Mouse (Mus musculus) erythroblast, adult 5-6 weeks (primary cell): ENCODE measurements around the gene Nbas. TPM values are rescaled to one million over a fixed set of nuclear protein-coding genes. Genes with fewer than 3 reads are reported as not detected.

Source experiments
- ATAC-seq: replicated peaks from 2 replicates; pipeline ENCODE4 v1.8.0; 2016; ENCODE audit warnings: moderate number of reproducible peaks, mild to moderate bottlenecking, moderate TSS enrichment, inconsistent platforms; ENCODE audit not compliant: poor library complexity, low FRiP score, severe bottlenecking
- total RNA-seq, 2 experiments: library from RNA; stranded (forward) in 1 of 2; stranded (reverse) in 1 of 2; fragments of 150-400 nt in 1 of 2; fragments of 200-764, 138-1000 nt in 1 of 2; gene quantifications; 2 replicates each; pipeline versions ENCODE4 v1.2.3 to v1.2.4; 2015 to 2017; ENCODE audit warnings: low replicate concordance in 2 of 2

Gene Nbas
- total RNA-seq, 2 experiments from 2014 or later: 1.3 to 4.2 TPM

GRCm38 (mm10) chr12:13381580-13381979 is 112.6 kb downstream of the Nbas start:
- ATAC-seq: no peak

- ATAC-seq: no peak
Measured at GRCm38 (mm10) chr12:13382046-13382445, 113.1 kb downstream of the Nbas start.

- no peak for ATAC-seq
Measured at GRCm38 (mm10) chr12:13389644-13390043, 120.7 kb downstream of the Nbas start.

DNA sequence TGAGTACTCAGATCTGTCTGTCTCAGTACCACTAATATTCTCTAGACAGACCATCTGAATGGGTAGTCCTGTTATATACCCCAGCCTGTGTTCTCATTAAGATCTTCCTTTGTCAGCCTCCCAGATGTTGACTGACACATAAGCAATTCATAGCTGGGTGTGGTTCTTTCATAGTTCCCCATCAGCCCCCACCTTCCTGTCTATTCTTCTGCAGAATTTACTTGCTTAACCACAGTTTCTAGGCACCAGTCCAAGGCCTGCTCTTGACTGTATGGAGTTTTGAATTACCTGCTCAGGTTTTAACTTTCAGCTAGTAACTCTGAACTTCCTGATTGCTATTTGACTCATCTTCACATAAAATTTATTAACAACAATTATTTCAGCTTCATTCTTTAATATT is 141.3 kb downstream of the Nbas start:
- no peak for ATAC-seq

DNA sequence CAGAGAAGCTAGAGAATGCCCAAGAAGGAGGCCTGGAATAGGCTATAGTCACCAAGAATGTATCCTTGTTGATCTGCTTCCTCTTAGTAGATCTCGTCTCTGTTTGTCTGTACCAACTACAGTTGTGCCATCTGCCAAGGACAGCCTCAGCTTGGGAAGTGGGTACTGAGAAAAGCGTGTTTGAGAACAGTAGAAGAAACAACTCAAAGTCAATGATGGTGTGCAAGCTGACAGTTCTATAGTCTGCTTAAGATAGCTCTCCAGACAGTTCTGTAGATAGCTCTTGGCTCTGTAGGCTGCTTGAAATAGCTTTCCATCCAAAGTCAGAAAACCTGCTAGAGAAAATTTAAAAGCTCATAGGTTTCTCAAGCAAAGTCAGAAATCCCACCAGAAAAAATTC is 149.7 kb downstream of the Nbas start:
- no peak for ATAC-seq

- no peak for ATAC-seq
Measured at GRCm38 (mm10) chr12:13430219-13430618, 161.3 kb downstream of the Nbas start.

GRCm38 (mm10) chr12:13444653-13445431 is 175.9 kb downstream of the Nbas start:
- no peak for ATAC-seq

- no peak for ATAC-seq
Measured at GRCm38 (mm10) chr12:13445486-13446065, 176.6 kb downstream of the Nbas start.

- ATAC-seq: no peak
Measured at GRCm38 (mm10) chr12:13448916-13449315, 180.0 kb downstream of the Nbas start.

DNA sequence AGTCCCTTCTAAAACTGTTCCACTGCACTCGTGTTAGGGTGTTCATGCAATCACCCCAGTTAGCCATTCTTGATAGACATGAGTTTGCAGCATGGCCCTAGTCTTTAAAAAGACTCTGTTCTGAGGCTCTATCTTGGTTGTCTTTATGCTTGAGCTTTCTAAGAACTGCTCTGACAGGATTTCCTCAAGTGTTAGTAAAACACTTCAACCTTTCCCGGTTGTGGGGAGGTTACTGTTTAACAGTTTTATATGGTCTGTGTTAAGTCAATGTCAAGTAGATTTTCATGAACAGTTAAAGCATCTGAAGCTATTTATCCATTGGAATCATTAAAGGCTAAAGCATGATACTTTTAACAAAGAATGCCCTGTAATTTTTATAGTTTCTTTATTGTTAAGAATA is 183.1 kb downstream of the Nbas start:
- no peak for ATAC-seq

- ATAC-seq: no peak
Measured at GRCm38 (mm10) chr12:13460223-13460853, 191.4 kb downstream of the Nbas start.

- ATAC-seq: no peak
Measured at GRCm38 (mm10) chr12:13461558-13462153, 192.7 kb downstream of the Nbas start.

DNA sequence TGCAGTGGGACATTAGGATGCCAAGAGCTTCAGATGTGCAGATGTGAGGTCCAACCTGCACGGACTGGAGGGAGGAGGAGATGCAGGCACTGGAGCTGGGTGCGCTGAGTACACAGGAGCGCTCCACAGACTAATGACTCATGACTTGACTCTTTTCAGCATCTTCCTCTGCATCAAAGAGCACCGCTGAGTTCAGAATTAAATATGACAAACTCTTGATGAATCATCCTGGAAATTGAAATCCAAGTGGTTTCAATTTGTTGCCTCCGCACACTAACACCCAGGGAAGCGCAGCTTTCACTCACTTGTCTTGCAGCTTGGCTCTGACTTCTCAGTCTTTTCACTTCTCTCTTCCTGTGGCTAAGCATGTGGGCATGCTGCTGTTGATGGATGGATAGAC is 193.5 kb downstream of the Nbas start:
- no peak for ATAC-seq

DNA sequence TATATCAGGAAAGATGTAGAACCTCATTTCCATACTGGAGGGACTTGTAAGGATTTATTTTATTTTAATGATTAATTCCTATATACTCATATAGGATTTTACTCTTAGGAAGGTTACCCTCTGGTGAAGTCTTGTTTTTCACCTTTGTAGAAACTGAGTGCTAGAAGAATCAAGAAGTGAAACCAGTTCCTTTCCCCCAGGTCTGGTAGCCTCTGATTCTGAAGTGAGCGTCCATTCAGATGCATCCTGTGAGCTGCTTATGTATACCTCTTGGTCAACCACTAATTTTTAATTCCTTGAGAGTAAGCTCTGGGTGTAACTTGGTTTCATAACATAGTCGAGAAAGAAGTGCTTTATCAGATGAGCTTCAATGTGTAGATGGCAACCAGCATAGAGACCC is 196.6 kb downstream of the Nbas start:
- ATAC-seq: no peak

DNA sequence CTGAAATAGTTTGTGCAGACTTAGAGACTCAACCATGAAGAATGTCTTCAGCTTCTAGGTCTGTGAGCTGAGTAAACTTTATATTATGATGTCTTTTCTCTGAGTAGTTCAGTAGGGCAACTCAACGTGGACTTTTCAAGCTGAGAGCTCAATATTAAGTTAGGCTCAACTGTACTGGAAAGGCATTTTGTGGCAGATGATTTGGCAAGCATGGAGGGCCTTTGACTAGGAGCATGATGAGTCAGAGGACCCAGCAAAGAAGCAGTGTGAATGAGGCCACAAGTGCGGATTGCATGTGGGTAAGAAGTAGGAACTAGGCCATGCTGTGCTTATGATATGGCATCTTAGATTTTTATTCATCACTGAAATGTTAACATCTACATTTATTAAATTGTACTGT is 205.9 kb downstream of the Nbas start:
- no peak for ATAC-seq

- no peak for ATAC-seq
Measured at GRCm38 (mm10) chr12:13479163-13479562, 210.2 kb downstream of the Nbas start.

DNA sequence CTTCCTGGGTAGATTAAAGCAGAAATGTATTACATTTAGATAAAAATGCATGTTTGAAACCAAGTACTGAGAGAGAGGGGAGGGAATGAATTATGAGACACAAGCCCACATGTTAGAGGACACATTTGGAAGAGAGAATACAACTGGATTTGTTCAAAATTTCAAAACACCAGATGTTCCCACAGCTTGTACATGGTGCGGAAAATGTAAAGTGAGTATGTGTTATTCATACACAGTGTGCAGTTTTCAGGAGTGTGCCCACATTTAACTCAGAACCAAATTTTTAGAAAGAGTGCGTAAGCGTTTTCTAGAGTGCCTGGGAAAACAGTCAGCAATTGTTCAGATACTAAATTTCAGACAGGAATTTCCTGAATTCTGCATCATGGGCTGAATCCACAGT is 217.3 kb downstream of the Nbas start:
- no peak for ATAC-seq

DNA sequence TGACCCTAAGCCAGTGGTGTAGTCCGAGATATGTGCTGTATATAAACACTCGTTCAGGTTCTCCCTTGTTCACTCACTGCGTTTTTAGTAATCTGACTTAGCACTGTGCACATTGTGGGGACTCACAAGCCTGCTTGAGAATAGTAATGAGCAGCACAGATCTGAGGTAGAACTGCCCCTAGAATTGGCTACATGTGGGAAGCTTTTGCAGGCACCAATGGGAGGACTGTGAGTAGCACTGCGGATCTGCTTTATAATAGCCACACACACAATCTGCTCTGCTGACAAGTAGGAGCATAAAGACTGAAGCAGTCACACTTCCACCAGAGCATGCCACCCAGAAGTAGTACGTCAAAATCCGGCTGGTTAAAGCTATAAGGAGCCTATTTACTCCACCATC is 228.3 kb downstream of the Nbas start:
- no peak for ATAC-seq

- ATAC-seq: no peak
Measured at GRCm38 (mm10) chr12:13499237-13499889, 230.4 kb downstream of the Nbas start.

DNA sequence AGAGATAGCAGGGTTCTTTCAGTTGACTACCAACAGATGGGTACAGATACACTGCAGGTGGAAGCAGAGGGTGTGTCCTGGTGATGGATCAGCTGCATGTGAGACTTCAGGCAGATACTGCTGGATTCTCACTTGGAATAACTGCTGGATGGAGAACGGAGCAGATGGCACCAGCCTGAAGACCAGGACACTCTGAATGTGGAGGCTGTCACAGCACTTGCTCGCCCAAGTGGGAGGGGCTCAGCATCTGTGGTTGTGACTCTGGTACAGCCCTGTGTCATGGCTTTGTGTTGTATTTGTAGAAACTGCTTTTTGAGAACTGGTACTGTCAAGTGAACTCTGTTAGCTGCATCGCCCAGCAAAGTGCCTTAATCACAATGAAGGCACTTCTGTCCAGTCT is 231.3 kb downstream of the Nbas start:
- ATAC-seq: no peak
